Mouse (Mus musculus) activated CD4-positive, CD25-positive, alpha-beta regulatory T cell, adult 4 months (primary cell): ENCODE measurements at regions not wholly inside any gene's neighbourhood (a gene's known extent, or its start where the extent isn't known, plus 50 kb on each side); places are given as distances from the start of the nearest gene placed in this dataset.

Experiments
- ATAC-seq: one replicate; pipeline ENCODE4 v1.8.0; 2017

DNA sequence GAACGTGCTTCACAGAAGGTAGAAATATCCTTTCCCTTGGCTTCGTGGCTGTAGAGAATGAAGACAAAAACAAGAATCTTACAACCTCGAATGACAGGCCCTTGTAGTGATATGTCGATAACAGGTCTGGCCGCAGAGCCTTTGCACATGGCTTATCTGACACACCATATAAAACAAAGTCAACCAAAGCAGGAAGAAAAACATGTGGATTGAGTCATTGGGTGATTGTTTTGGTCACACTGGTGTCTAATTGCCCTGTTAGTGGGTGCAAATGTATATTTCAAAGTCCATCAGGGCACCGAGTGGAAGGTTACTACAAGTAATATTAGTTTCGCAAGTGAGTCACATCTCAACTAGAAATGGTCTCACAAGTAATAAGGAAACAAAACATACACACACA, 569.9 kb upstream of the Itga1 start:
- ATAC-seq = no peak

DNA sequence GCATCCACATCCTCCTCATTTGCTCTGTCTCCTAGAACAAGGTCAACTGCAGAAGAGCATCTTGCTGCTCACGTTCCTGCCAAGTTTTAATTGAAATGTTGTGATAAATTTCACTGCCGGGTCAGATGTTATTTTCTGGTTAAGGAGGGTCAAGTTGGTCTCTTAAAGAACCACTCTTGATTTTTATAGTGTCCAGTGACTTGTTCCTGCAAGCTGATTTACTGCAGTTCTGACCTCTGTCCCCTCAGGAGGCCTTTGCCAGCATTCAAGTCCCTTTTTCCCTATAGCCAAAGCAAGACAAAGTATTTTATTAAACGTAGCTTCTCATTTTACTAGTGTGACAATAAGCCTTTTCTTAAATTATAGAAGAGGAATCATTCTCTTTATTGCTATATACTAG, 567.8 kb upstream of the Itga1 start:
- no peak for ATAC-seq

DNA sequence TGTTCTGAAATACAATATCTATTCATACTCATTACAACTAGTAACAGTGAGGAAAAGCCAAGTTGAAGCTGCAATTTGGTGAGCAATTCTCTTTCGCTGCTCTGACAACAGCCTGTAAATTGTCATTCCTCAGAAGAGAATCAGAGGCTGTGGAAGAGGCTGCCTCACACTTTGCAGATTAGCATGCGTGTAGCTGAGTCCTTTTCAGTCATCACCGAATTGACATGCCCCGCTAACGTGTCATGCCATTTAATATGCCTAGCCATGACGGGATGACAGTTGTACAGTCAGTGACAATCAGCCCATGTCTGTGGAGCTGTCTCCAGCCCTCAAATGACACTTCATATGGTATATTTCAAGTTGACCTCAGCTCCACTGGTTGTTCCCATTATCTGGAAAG, 553.4 kb upstream of the Itga1 start:
- ATAC-seq = no peak

DNA sequence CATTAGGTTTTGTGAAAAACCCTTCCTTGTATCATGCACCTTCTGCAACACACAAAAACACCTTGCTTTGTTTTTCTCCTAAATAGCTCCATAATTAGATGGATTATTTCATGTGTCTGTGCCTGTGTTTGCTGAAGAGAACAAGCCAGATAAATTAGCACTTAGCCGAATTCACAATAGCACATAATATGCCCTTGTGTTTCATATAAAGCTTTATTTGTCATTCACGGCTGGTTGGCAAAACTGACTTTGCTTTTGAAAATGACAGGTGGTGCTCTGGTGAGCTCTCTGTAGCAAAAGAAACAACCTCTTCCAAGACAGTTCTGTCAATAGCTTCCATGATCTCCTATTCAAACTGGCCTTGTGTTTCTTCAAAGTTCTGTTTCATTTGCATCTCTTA, 551.2 kb upstream of the Itga1 start:
- ATAC-seq = no peak

GRCm38 (mm10) chr13:115652352-115652751, 550.6 kb upstream of the Itga1 start:
- no peak for ATAC-seq

DNA sequence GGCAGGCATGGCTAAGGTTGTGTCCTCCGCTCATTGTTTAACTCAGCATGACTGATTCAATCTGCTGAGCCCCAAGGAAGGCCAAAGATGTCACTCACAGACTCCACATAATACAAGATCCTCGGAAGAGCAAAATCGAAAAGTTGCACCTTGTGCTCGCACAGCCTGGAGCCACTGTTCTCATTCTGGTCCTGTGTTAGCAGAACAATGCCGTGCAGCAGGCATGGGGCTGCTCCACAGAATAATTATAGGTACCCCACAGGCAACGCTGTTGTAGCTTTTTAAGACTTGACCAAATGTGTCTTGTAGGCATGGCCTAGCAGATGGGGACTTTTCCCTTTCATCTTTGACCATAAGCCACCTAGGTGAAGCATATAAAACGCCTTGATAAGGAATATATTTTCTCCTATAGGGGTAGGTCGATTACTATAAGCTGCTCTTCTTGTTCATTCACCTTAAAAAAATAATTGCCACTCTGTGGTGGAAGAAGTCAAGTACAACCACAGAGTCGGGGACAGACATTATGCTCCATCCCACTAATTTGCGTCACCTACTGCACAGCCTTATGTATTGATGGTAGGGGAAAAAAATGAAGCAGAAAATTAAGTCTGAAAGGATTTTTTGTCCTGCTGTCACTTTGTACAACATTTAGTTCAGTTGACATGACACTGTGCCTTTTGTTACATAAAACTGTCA, 529.8 kb upstream of the Itga1 start:
- ATAC-seq = no peak

DNA sequence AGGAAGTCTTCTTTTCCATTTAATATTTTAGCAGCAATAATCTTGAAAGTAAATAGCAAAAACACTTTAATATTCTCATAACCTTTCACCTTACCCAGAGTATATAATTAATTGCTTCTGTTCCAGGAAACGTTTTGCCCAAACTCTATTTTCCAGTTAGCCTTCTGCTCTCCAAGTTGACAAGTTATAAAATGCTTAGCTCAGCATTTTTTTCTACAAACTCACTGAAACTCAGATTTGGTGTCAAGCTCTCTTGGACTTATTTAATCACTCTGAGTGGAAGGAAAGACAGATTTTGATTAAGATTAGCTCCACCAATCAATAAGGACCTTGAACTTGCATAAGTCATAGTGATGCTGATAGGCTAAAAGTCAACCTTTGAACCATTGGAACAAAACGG, 528.8 kb upstream of the Itga1 start:
- no peak for ATAC-seq

- no peak for ATAC-seq
These were observed 511.4 kb upstream of the Itga1 start for GRCm38 (mm10) chr13:115613174-115613573.

DNA sequence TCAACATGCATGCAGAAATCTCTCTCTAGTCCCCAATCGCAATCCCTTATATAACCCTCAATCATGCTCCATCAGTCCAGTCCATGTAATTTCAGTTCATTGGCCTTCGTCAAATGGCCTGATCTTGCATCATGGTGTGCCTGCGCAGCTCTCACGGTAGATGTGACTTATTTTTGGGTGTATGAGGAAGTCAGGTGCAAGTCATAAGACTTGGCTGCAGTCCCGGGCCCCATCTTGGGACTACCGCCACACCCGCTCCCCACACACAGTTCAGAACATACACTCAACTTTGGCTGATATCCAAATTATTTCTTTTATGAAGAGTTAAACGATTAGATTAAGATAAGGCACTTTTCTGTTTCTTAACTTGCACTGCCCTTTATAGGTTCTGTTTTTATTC, 504.7 kb upstream of the Itga1 start:
- ATAC-seq = no peak

DNA sequence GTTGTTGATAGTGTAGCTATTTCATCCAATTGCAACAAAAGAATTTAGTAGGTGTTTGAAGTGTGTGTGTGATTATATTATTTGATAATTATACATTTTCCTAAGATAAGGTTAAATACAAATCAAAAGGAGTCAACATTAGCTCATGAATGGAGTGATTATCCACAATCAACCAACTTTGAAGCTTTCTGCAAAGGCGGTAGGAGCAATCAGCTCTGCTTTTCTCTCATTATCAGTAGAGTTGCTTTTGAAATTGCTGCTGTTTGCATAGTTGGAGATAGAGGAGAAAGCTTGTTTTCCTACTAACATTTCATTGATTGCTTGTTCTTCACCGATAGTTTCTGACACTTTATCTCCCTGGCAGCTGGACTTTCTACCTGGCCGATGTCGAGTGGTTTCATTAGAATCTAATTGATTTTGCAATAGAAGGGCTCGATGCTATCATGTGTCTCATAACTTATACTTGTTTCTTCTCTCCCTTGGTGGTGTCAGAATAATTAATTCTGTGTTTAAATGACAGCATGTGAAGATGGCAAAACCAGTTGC, 493.4 kb upstream of the Itga1 start:
- no peak for ATAC-seq

DNA sequence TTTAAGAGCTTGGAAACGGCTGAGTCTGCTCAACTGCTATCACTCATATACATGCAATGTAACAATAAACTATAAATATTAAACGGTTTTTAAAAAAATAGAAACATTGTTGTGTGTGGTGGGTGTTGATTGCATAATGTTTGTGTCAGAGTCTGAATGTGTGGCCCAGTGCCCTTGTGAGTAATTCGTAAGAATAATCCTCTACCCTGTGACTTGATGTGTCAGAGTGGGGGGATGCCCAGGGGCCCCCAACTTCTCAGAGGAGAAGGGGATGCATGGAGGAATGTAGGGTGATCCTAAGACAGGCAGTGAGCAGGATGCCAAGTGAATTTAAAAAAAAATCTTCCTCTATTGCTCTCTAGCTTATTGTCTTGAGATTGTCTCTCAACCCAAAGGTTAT, 474.2 kb upstream of the Itga1 start:
- no peak for ATAC-seq

GRCm38 (mm10) chr13:115575052-115575891, 473.5 kb upstream of the Itga1 start:
- no peak for ATAC-seq

DNA sequence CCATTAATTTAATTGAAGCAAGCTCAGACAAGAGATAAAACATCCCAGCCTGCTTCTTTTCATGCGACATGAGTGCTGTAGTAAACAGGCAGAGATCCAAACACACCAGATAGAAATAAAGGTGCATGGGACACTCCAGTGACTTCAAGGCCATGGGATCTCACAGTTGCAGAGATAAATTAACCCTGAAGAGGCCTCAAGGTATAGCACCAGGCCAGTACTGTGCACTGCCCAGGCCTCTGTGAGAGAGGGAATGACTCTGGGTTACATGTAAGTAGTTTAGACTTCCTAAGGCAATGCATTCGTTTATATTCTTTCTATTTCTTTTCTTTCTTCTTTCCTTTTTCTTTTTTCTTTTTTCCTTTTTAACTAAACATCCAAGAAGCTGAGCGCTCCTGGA, 439.4 kb upstream of the Itga1 start:
- ATAC-seq = no peak

- no peak for ATAC-seq
These were observed 434.1 kb upstream of the Itga1 start for GRCm38 (mm10) chr13:115535900-115536299.

DNA sequence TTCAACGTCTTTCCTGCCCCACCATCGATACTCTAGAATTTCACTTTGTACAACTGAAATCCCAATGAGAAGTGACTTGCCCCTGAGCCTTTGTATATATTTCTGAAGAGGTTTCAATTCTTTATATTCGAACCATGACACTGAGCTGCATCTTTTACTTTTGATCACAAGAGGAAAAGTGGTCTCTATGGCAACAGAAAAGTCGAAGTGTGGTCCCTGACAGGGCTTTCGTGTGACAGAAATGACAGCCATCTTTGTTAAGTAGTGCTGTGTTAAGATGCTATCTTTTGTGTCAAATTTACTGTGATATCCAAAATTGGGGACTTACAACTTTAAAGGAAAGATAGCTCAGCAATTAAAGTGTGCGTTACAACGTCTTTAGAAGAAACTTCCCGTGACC, 412.1 kb upstream of the Itga1 start:
- ATAC-seq = no peak

DNA sequence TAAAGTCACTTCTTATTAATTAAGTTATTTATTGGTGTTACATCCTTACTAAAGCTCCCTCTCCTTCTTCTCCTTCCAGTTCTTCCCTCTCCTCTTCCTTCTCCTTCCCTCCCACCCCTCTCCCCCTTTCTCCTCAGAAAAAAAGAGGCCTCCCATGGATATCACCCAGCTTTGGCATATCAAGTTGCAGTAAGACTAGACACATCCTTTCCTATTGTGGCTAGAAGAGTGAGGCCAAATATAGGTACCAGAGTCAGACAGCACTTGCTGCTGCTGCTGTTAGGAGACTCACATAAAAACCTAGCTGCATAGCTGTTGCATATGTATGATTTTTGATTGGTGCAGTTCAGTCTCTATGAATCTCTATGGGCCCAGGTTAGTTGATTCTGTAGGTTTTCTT, 410.4 kb upstream of the Itga1 start:
- ATAC-seq = no peak

DNA sequence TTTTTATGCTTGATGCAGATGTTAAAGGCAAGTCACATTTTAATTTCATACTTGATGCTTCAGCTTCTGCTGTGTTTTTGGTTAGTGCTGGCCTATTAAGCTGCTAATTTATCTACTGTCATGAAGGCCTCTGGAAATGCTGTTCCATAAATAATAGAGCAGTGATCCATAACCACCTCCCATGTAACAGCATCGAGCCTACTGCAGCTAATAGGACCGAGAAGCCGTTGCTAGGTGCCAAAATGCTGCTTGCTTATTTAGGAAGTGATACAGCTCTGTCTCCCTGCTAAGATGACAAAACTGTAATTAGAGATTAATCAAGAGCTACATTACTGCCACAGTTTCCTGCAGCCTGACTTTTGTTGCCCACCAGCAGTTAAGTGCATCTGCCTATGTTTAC, 406.9 kb upstream of the Itga1 start:
- no peak for ATAC-seq

DNA sequence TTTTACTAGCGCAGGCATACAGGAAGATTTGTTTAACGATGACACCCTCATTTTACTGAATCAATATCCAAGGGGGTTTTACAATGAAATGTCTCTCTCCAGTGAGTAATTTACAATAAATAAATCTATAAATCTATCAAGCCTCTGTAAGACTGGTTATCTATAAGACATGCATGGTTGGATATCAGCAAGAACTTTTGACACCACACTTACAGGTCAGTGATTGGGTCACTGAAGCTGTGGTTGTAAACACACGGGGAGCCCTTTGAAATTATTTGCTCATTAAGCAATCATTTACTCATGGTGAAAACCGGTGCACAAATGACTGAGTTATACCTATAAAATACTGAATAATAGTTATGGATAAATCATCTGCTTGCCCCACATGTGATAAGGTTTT, 392.6 kb upstream of the Itga1 start:
- no peak for ATAC-seq

GRCm38 (mm10) chr13:115475861-115476260, 374.1 kb upstream of the Itga1 start:
- ATAC-seq = no peak

DNA sequence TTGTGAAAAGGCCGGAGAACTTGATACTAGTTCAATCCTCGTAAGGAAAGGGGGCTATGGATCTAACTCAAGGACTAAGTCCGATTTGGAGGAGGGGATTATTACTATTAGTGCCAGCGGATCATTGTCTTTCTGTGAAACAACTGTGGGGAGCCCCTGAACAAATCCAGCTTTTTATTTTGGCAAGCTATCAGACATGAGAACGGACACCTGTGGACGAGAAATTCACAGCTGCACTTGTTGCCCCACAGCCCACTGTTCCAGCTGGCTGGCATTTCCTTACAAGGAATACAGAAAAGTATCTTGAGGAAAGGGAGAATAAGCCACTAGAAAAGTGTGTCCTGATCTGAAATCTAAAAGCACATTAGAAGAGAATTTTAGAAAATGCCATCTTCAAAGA, 363.9 kb upstream of the Itga1 start:
- no peak for ATAC-seq

- ATAC-seq = no peak
These were observed 349.5 kb upstream of the Itga1 start for GRCm38 (mm10) chr13:115451244-115451643.

GRCm38 (mm10) chr13:115427091-115428033, 325.6 kb upstream of the Itga1 start:
- ATAC-seq = no peak
